Mouse (Mus musculus) megakaryocyte, embryonic 14.5 days (primary cell): ENCODE data around the gene Arnt. TPM values are rescaled to one million over a fixed set of nuclear protein-coding genes. Genes with fewer than 3 reads are reported as not detected.

Source experiments
- H3K27me3 ChIP-seq: replicated peaks from 2 replicates; pipeline ENCODE3; 2012; ENCODE audit warnings: inconsistent platforms
- H3K36me3 ChIP-seq: replicated peaks from 2 replicates; pipeline ENCODE3; 2012; ENCODE audit warnings: low read length, inconsistent platforms, mixed read lengths
- H3K4me1 ChIP-seq: 2 replicates; pipeline ENCODE4 v1.6.1; 2012; ENCODE audit warnings: inconsistent platforms
- H3K4me3 ChIP-seq: replicated peaks from 2 replicates; pipeline ENCODE3; 2012; ENCODE audit warnings: moderate library complexity, mild to moderate bottlenecking, inconsistent platforms
- H3K9me3 ChIP-seq: 2 replicates; pipeline ENCODE4 v1.6.1; 2012; ENCODE audit warnings: inconsistent platforms
- FLI1 ChIP-seq: IDR thresholded peaks from 2 replicates; pipeline ENCODE4 v1.6.1; 2012; ENCODE audit warnings: low read length, inconsistent platforms, mixed read lengths
- GATA1 ChIP-seq: IDR thresholded peaks from 3 replicates; pipeline ENCODE4 v1.6.1; 2012; ENCODE audit warnings: mixed read lengths, low read length, inconsistent platforms, borderline replicate concordance
- polyA plus RNA-seq: library from polyadenylated mRNA; stranded (reverse); fragments of >175 nt; gene quantifications from 2 replicates; pipeline ENCODE4 v1.2.3, GENCODE M21; 2012; ENCODE audit warnings: low replicate concordance; ENCODE audit not compliant: insufficient read depth

Arnt gene
- polyA plus RNA-seq, 1 experiment: 11.1 TPM

DNA sequence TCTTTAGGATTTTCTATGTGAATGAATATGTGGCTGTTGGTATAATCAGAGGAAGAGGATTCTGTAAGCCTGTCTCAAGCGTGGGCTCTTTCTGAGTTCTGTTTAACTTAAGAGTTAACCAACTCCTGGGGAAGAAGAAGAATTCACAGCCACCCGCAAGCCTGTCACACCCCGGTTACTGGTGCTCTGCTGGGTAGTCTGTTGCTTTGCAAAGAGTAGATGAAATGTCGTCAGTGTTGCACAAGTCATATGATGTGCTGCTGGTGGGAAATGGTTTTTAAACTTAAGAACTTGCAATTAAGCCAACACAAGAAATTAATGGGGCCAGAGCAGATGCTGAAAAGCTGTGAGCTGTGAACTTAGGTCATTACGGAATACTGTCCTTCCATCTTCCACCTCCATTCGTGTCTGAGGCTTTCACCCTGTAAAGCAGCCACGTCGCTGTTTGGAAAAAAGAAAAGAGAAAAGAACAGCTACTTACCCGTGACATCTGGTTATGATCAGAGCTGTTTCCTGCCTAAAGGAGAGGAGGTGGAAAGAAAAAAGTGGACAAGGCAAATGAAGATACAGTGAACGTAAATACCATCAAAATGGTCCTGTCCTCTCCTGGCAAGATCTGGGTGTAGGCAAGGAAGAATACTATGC lies 65.4 kb downstream of the Arnt start:
- Histone ChIP-seq H3K4me1 (peaks cover 3% of the 10 kb centered on the region; the same call in 1 of the 2 replicates), H3K9me3 (no peaks in the 10 kb centered on the region), H3K4me3 (no peak overlapping the region), H3K27me3 (peaks cover 2% of the 10 kb centered on the region), H3K36me3 (peaks cover 29% of the 10 kb centered on the region)
- no peak for TF ChIP-seq GATA1

DNA sequence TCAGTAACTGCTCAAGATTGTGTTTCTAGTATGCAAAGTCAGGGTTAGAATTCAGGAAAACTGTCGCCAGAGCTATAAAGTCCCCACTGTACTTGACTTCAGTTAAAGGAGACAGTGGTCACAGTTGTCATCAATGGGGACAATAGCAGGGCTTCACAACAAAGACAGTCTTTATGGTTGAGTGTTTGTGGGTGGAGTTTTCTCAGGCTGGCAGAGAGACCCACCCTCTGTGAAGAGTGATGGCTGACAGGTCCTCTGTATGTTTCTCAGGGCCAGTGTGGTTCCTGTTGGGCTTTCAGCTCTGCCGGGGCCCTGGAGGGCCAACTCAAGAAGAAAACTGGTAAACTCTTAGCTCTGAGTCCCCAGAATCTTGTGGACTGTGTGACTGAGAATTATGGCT lies 68.1 kb downstream of the Arnt start:
- no peak for TF ChIP-seq GATA1
- Histone ChIP-seq H3K4me1 (peaks cover 14% of the 10 kb centered on the region), H3K4me3 (no peak overlapping the region), H3K36me3 (peaks cover 9% of the 10 kb centered on the region), H3K27me3 (peaks cover 2% of the 10 kb centered on the region), H3K9me3 (no peaks in the 10 kb centered on the region)

DNA sequence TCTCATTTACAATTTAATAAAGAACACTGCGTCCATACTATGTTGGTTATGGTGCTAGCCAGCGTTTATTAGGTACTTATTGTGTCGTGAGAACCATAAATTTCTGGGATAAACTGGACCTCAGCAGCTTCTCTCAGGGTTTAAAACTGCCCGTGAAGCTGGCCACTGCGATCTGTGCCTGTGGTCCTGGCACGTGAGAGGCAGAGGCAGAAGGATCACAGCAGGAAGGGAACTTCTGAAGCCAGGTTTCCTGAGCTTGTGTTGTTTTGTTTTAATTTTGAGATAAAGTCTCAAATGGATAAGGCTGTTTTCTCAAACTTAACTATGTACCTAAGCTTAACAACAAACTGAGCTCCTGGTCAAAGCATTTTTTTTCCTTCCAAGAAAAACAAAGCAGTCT lies 75.2 kb downstream of the Arnt start:
- Histone ChIP-seq H3K4me3 (no peak overlapping the region), H3K9me3 (0 out of 2 replicates have a peak, but pooled peaks cover 4% of the 10 kb centered on the region), H3K36me3 (peaks cover 6% of the 10 kb centered on the region), H3K27me3 (no peaks in the 10 kb centered on the region), H3K4me1 (peaks cover 23% of the 10 kb centered on the region)
- no peak for TF ChIP-seq FLI1
- TF ChIP-seq GATA1: no peak

DNA sequence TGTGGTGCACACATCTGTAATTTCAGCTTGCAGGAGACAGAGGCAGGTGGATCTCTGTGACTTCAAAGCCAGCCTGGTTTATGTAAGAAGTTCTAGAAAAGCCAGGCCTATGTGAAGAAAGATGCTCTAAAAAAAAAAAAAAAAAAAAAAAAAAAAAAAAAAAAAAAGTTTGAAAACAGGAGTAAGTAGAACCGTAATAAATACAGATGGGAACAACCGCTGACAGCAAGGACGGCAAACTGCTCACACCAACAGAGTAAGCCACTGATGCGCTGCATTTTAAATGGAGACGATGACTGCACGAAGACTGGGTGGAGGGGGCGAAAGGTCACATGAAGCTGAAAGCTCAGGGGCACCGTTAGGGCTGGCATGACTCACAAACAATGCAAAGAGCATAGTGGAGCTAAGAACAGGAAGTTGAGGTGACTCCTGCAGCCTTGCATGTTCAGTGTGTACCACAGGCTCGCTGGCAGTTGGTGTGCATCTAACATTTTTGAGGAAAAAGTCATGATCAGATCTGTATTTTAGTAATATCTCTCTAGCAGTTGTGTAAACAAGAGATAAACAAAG lies 77.5 kb downstream of the Arnt start:
- Histone ChIP-seq H3K9me3 (0 out of 2 replicates have a peak, but pooled peaks cover 4% of the 10 kb centered on the region), H3K4me3 (peak overlapping the region; percentile 72), H3K27me3 (no peaks in the 10 kb centered on the region), H3K4me1 (peaks cover 22% of the 10 kb centered on the region), H3K36me3 (peaks cover 1% of the 10 kb centered on the region)
- TF ChIP-seq FLI1: no peak
- TF ChIP-seq GATA1: no peak

DNA sequence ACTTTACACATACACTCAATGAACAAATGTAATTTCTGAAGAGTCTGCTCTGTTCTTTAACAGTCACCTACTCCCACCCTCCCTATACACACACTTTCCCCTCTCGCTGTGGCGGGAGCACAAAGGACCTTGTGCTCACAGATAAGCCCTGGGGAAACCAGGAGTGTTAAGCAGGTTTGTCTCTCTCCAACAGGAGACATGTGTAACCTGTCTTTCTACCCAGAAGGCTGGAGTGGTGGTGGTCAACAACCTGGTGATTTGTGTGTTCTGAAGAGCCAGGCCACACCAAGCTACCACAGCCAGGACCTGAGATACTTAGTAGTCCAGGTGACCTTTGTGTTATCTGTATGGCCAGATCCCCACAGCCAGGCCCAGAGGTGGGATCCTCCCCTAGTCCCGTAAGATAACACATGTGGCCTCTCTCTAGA lies 82.4 kb downstream of the Arnt start:
- no peaks in the 10 kb centered on the region for H3K27me3 ChIP-seq
- no peak overlapping the region for H3K4me3 ChIP-seq
- H3K4me1 ChIP-seq: peaks cover 52% of the 10 kb centered on the region

DNA sequence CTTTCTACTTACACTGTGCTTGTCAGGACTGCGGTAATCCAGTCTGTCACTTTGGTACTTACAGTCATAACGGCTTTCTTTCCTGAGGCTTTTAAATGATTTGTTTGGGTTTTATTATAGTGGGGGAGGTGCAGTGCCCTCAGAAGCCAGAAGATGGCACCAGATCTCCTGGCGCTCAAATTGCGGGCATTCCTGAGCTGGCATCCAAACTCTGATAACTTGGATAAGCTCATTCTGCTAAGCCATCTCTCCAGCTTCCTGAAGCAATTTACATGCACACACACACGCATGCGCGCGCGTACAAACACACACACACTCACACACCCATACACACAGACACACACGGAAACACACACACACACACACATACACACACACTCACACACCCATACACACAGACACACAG lies 83.3 kb downstream of the Arnt start:
- H3K4me1 ChIP-seq: peaks cover 51% of the 10 kb centered on the region
- 0 out of 2 replicates have a peak, but pooled peaks cover 4% of the 10 kb centered on the region for H3K9me3 ChIP-seq
- no peaks in the 10 kb centered on the region for H3K36me3 ChIP-seq
- TF ChIP-seq FLI1 (no peak), GATA1 (no peak)
- peaks cover 4% of the 10 kb centered on the region for H3K27me3 ChIP-seq
- H3K4me3 ChIP-seq: no peak overlapping the region

More for the DNA sequence above, 82.4 kb downstream of the Arnt start:
- H3K9me3 ChIP-seq: 0 out of 2 replicates have a peak, but pooled peaks cover 4% of the 10 kb centered on the region
- no peaks in the 10 kb centered on the region for H3K36me3 ChIP-seq
- no peak for TF ChIP-seq FLI1
- TF ChIP-seq GATA1: no peak

DNA sequence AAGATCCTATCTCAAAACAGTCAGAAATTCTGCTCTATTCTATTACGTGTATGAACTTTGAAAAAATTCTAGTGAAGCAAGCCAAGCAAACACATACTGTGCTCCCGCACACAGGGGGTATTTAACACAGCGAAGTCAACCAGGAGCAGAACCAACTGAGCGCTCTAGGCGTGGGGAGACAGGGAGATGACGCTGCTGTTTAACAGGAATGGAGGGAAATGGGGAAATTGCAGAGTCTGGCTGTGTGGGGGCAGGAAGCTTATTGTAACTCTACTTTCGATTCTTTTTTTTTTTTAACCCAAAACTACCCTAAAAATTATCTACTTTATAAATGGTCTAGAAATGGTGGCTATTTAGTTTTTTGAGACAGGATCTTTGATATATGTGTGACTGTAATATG lies 84.7 kb downstream of the Arnt start:
- no peaks in the 10 kb centered on the region for H3K9me3 ChIP-seq
- H3K27me3 ChIP-seq: peaks cover 9% of the 10 kb centered on the region
- H3K36me3 ChIP-seq: no peaks in the 10 kb centered on the region
- TF ChIP-seq GATA1 (no peak), FLI1 (no peak)
- H3K4me3 ChIP-seq: peak overlapping the region; percentile 70
- peaks cover 63% of the 10 kb centered on the region for H3K4me1 ChIP-seq

DNA sequence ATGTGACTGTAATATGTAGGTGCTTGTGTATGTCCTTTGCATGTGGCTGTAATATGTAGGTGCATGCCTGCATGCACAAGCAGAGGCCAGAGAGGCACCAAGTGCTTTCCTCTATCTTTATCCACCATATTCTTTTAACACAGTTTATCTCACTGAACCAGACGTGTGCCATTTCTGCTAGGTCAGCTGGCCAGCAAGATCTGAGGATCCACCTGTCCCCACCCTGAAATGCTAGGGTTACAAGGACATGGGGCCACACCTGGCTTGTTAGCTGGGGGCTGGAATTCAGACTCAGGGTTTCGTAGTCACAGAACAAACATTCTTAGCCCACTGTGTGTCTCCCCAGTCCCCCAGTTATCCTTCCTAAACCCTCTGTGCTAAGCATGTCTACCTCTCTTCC lies 85.1 kb downstream of the Arnt start:
- peaks cover 11% of the 10 kb centered on the region for H3K27me3 ChIP-seq
- TF ChIP-seq GATA1 (no peak), FLI1 (no peak)
- H3K4me3 ChIP-seq: peak overlapping the region; percentile 69
- H3K4me1 ChIP-seq: peaks cover 67% of the 10 kb centered on the region
- no peaks in the 10 kb centered on the region for H3K36me3 ChIP-seq
- no peaks in the 10 kb centered on the region for H3K9me3 ChIP-seq

DNA sequence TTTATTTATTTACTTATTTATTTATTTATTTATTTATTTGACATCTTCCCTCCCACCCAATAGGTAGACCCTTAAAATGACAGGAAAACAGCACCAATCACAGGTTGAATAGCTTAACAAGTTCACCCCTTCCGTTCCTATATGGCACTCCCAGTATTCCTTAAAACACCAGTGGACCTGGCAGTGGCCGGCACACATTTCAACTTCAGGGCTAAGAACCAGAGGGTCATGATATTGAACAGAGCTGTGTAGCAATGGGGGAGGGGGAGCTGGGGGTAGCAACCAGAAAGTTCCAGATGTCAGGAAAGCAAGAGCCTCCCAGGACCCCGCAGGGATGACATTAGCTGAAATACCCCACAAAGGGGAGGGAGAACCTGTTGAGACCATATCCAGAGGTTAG lies 85.9 kb downstream of the Arnt start:
- TF ChIP-seq GATA1 (no peak), FLI1 (no peak)
- H3K27me3 ChIP-seq: peaks cover 17% of the 10 kb centered on the region
- peaks cover 68% of the 10 kb centered on the region for H3K4me1 ChIP-seq
- H3K4me3 ChIP-seq: no peak overlapping the region
- H3K36me3 ChIP-seq: no peaks in the 10 kb centered on the region
- H3K9me3 ChIP-seq: no peaks in the 10 kb centered on the region

DNA sequence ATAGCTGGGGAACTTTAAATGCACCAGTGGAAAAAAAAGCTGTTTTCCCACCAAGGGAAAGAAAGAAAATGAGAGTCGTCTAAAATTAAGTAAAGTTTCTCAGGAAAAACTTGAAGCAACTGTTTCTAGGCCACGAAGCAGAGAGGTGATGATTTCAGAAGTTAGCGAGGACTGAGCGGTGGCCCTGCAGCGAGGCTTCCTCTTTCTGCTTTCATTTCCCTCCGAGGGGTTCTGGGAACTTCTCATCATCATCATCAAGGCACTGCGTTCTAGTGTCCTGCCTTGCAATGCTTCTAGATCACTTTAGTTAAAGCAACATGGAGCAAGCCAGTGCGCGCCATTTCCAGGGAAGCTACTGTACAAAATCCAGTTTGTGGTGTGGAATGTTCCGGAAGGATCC lies 87.0 kb downstream of the Arnt start:
- no peaks in the 10 kb centered on the region for H3K9me3 ChIP-seq
- peaks cover 64% of the 10 kb centered on the region for H3K4me1 ChIP-seq

More for the DNA sequence above, 87.0 kb downstream of the Arnt start:
- Histone ChIP-seq H3K4me3 (peak overlapping the region; percentile 33), H3K36me3 (no peaks in the 10 kb centered on the region), H3K27me3 (peaks cover 20% of the 10 kb centered on the region)
- no peak for TF ChIP-seq GATA1
